25 mouse cellular contexts compared by ENCODE assay signal in the genomic region with DNA sequence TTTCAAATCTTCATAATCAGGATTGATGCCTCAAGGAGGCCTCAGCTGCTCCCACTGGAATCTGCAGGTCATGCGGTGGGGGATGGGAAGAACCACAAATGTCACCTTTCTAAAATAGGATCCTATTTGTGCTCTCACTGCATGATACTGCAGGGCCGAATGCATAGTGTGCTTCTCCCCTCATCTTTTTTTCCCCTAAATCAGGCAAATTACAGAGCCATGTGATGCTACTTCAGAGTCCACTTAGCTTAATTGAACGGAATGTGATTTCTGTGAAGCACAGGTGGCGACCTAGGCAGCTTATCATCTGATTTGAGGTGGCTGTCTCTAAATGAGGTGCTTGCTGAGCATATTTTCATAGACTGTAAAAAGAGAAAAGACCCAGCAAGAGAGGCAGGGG.
A peak's percentile ranks its signal among the peaks of the same experiment; 100 is the strongest.
DNase-seq lines count a peak whose midpoint lies in the region; ATAC-seq and TF ChIP-seq lines count a peak whose summit lies in the region.
"Had no signal": no experiment of that assay in that cellular context is flagged by ENCODE, and none has a peak within 500 bp of the region (broad histone marks: within the 10 kb centered on the region; RNA-seq: fewer than 3 reads in every experiment).

No protein-coding gene starts in this region.

- no peak overlapping the region for H3K27ac ChIP-seq in forebrain, embryonic 11.5 days (ENCODE audit: low read depth, low read length)
- no peak overlapping the region for H3K27ac ChIP-seq in forebrain, postnatal 0 days (ENCODE audit: low read depth, low read length)
- H3K27ac ChIP-seq in forebrain, embryonic 14.5 days (ENCODE audit: low read depth, low read length), result no peak overlapping the region
- no peak overlapping the region for H3K27ac ChIP-seq in forebrain, embryonic 10.5 days
- no peak overlapping the region for H3K27ac ChIP-seq in midbrain, embryonic 13.5 days
- no peak overlapping the region for H3K27ac ChIP-seq in midbrain, embryonic 10.5 days (replicated peaks)
- H3K27ac ChIP-seq: heart, embryonic 15.5 days; hindbrain, embryonic 12.5 days; hindbrain, postnatal 0 days had no signal

- DNase-seq in forebrain, embryonic 11.5 days (ENCODE audit: low spot score), result no peak
- no peak for DNase-seq in forebrain, postnatal 0 days
- DNase-seq in forebrain, embryonic 14.5 days (ENCODE audit: low spot score), result peak; percentile 15
- DNase-seq in forebrain, embryonic 10.5 days (ENCODE audit: extremely low spot score, low spot score), result no peak
- DNase-seq in midbrain, embryonic 10.5 days (ENCODE audit: low spot score), result no peak
- DNase-seq in cerebellum, adult 11 months, result no peak
- DNase-seq: adrenal gland, adult 8-10 months; adrenal gland, postnatal 25 days; cerebellum, adult 11-12 months; cerebellum, adult 8-10 months; cerebellum, postnatal 10 days; cerebellum, postnatal 36 days; gastrocnemius, postnatal 25 days; heart, adult 18-20 months; heart, postnatal 10 days; heart, postnatal 36 days; kidney, adult 18-20 months had no signal

- ATAC-seq in forebrain, embryonic 11.5 days (replicated peaks; ENCODE audit: low FRiP score), result 0 out of 2 replicates have a peak, but pooled peaks have one; percentile 27
- ATAC-seq in forebrain, postnatal 0 days, result no peak
- no peak for ATAC-seq in forebrain, embryonic 14.5 days
- ATAC-seq in midbrain, embryonic 13.5 days, result peak; percentile 45; the same call in 1 of the 2 replicates
- ATAC-seq: activated CD4-positive, CD25-positive, alpha-beta regulatory T cell, adult 4 months; hindbrain, postnatal 0 days; inflammation-experienced regulatory T-cells, adult 6 months; intestine, embryonic 16.5 days had no signal

- no peaks in the 10 kb centered on the region for H3K27me3 ChIP-seq in forebrain, embryonic 11.5 days (ENCODE audit: control insufficient read depth, insufficient read depth, low read length)
- H3K27me3 ChIP-seq in forebrain, postnatal 0 days (ENCODE audit: insufficient read depth, low read length), result no peaks in the 10 kb centered on the region
- no peaks in the 10 kb centered on the region for H3K27me3 ChIP-seq in forebrain, embryonic 14.5 days (replicated peaks; ENCODE audit: control insufficient read depth, insufficient read depth, low read length)
- no peaks in the 10 kb centered on the region for H3K27me3 ChIP-seq in forebrain, embryonic 10.5 days (ENCODE audit: poor library complexity, severe bottlenecking)
- no peaks in the 10 kb centered on the region for H3K27me3 ChIP-seq in midbrain, embryonic 13.5 days
- H3K27me3 ChIP-seq in midbrain, embryonic 10.5 days (ENCODE audit: low read depth, poor library complexity, severe bottlenecking), result no peaks in the 10 kb centered on the region
- H3K27me3 ChIP-seq: heart, embryonic 12.5 days; heart, embryonic 15.5 days; hindbrain, embryonic 12.5 days had no signal

- H3K36me3 ChIP-seq in forebrain, embryonic 11.5 days (ENCODE audit: control insufficient read depth, insufficient read depth, low read length), result no peaks in the 10 kb centered on the region
- no peaks in the 10 kb centered on the region for H3K36me3 ChIP-seq in forebrain, postnatal 0 days (ENCODE audit: insufficient read depth)
- no peaks in the 10 kb centered on the region for H3K36me3 ChIP-seq in forebrain, embryonic 14.5 days (ENCODE audit: control insufficient read depth, insufficient read depth, low read length)
- H3K36me3 ChIP-seq in forebrain, embryonic 10.5 days (replicated peaks), result no peaks in the 10 kb centered on the region
- H3K36me3 ChIP-seq in midbrain, embryonic 13.5 days, result no peaks in the 10 kb centered on the region
- no peaks in the 10 kb centered on the region for H3K36me3 ChIP-seq in midbrain, embryonic 10.5 days
- H3K36me3 ChIP-seq: heart, embryonic 12.5 days; heart, embryonic 15.5 days; hindbrain, embryonic 12.5 days had no signal

- no peak overlapping the region for H3K9ac ChIP-seq in forebrain, embryonic 11.5 days (ENCODE audit: low read length)
- no peak overlapping the region for H3K9ac ChIP-seq in forebrain, postnatal 0 days
- H3K9ac ChIP-seq in forebrain, embryonic 14.5 days (ENCODE audit: low read length), result no peak overlapping the region
- no peak overlapping the region for H3K9ac ChIP-seq in midbrain, embryonic 13.5 days (replicated peaks)
- H3K9ac ChIP-seq: heart, embryonic 12.5 days; heart, embryonic 15.5 days; hindbrain, embryonic 12.5 days had no signal

- no peak overlapping the region for H3K4me2 ChIP-seq in forebrain, embryonic 11.5 days (ENCODE audit: low read depth, low read length, severe bottlenecking)
- H3K4me2 ChIP-seq in forebrain, postnatal 0 days (ENCODE audit: low read depth), result no peak overlapping the region
- no peak overlapping the region for H3K4me2 ChIP-seq in forebrain, embryonic 14.5 days (ENCODE audit: low read length)
- no peak overlapping the region for H3K4me2 ChIP-seq in midbrain, embryonic 13.5 days (replicated peaks)
- H3K4me2 ChIP-seq: heart, embryonic 12.5 days; heart, embryonic 15.5 days; hindbrain, embryonic 12.5 days had no signal

- TF ChIP-seq CTCF in forebrain, postnatal 0 days (IDR thresholded peaks at IDR 0.05; ENCODE audit: low read depth), result no peak

- WGBS in forebrain, embryonic 11.5 days, result 75% methylated on average over 4 of the region's 4 CpGs
- WGBS in forebrain, postnatal 0 days, result 70% methylated on average over 4 of the region's 4 CpGs
- 72% methylated on average over 4 of the region's 4 CpGs for WGBS in forebrain, embryonic 14.5 days
- WGBS in forebrain, embryonic 10.5 days, result 86% methylated on average over 4 of the region's 4 CpGs
- WGBS in midbrain, embryonic 13.5 days, result 71% methylated on average over 4 of the region's 4 CpGs
- 89% methylated on average over 4 of the region's 4 CpGs for WGBS in midbrain, embryonic 10.5 days

- H3K4me1 ChIP-seq in forebrain, embryonic 11.5 days (replicated peaks; ENCODE audit: control insufficient read depth, insufficient read depth, low read length), result no peaks in the 10 kb centered on the region
- no peaks in the 10 kb centered on the region for H3K4me1 ChIP-seq in forebrain, postnatal 0 days (ENCODE audit: insufficient read depth)
- no peaks in the 10 kb centered on the region for H3K4me1 ChIP-seq in forebrain, embryonic 14.5 days (ENCODE audit: control insufficient read depth, insufficient read depth, low read length)
- H3K4me1 ChIP-seq in forebrain, embryonic 10.5 days, result peaks cover 8% of the 10 kb centered on the region; the same call in 1 of the 2 replicates
- H3K4me1 ChIP-seq in midbrain, embryonic 13.5 days (replicated peaks), result peaks cover 3% of the 10 kb centered on the region; the same call in 1 of the 2 replicates
- H3K4me1 ChIP-seq in midbrain, embryonic 10.5 days, result peaks cover 10% of the 10 kb centered on the region; the same call in 1 of the 2 replicates
- H3K4me1 ChIP-seq: heart, embryonic 12.5 days; heart, embryonic 15.5 days had no signal

- no peak overlapping the region for H3K4me3 ChIP-seq in forebrain, embryonic 11.5 days (ENCODE audit: low read depth, low read length)
- no peak overlapping the region for H3K4me3 ChIP-seq in forebrain, postnatal 0 days (ENCODE audit: low read depth, low read length)
- H3K4me3 ChIP-seq in forebrain, embryonic 14.5 days (ENCODE audit: low read depth, low read length), result no peak overlapping the region
- H3K4me3 ChIP-seq in forebrain, embryonic 10.5 days, result no peak overlapping the region
- H3K4me3 ChIP-seq in midbrain, embryonic 13.5 days (replicated peaks), result no peak overlapping the region
- H3K4me3 ChIP-seq in midbrain, embryonic 10.5 days, result no peak overlapping the region
- H3K4me3 ChIP-seq: heart, embryonic 12.5 days; heart, embryonic 15.5 days; hindbrain, embryonic 12.5 days had no signal

- no peaks in the 10 kb centered on the region for H3K9me3 ChIP-seq in forebrain, embryonic 11.5 days (ENCODE audit: control insufficient read depth, low read length)
- H3K9me3 ChIP-seq in forebrain, postnatal 0 days (ENCODE audit: low read length), result no peaks in the 10 kb centered on the region
- no peaks in the 10 kb centered on the region for H3K9me3 ChIP-seq in forebrain, embryonic 14.5 days (replicated peaks; ENCODE audit: control insufficient read depth, low read length)
- no peaks in the 10 kb centered on the region for H3K9me3 ChIP-seq in forebrain, embryonic 10.5 days
- H3K9me3 ChIP-seq in midbrain, embryonic 13.5 days, result no peaks in the 10 kb centered on the region
- H3K9me3 ChIP-seq in midbrain, embryonic 10.5 days (replicated peaks), result no peaks in the 10 kb centered on the region
- H3K9me3 ChIP-seq: heart, embryonic 12.5 days; heart, embryonic 15.5 days; hindbrain, embryonic 12.5 days had no signal

Comparison
In these comparisons a context has a peak if more than half of its experiments do, and no peak if none do; other contexts are left out.
1. ATAC-seq: peak in forebrain, embryonic 11.5 days (single experiment) and midbrain, embryonic 13.5 days (single experiment); none in forebrain, postnatal 0 days (single experiment) and forebrain, embryonic 14.5 days (single experiment).